Comparison of ENCODE assay signal across 26 mouse cellular contexts in genomic region chr1:20571469-20571868, GRCm38 (mm10). TPM values are rescaled to one million over a fixed set of nuclear protein-coding genes. Genes with fewer than 3 reads are reported as not detected.
DNase-seq lines count a peak whose midpoint lies in the region; ATAC-seq and TF ChIP-seq lines count a peak whose summit lies in the region.
"Had no signal": no experiment of that assay in that cellular context is flagged by ENCODE, and none has a peak within 500 bp of the region (broad histone marks: within the 10 kb centered on the region; RNA-seq: fewer than 3 reads in every experiment).

No protein-coding gene starts in this region.

- TF ChIP-seq CTCF in lung, postnatal 0 days (IDR thresholded peaks at IDR 0.05), result no peak
- TF ChIP-seq CTCF in lung, adult 2 months (IDR thresholded peaks at IDR 0.05; ENCODE audit: insufficient read depth, low read length), result no peak

- no peak overlapping the region for H3K27ac ChIP-seq in lung, postnatal 0 days (ENCODE audit: low read length)
- H3K27ac ChIP-seq in midbrain, embryonic 11.5 days (ENCODE audit: low read depth, low read length), result no peak overlapping the region
- H3K27ac ChIP-seq in midbrain, embryonic 10.5 days (replicated peaks), result no peak overlapping the region
- H3K27ac ChIP-seq: embryonic facial prominence, embryonic 13.5 days; embryonic facial prominence, embryonic 15.5 days; forebrain, embryonic 10.5 days; forebrain, embryonic 12.5 days had no signal

- peak; percentile 17 for DNase-seq in lung, postnatal 0 days (ENCODE audit: low spot score)
- no peak for DNase-seq in lung, adult 2 months
- peak; percentile 75 for DNase-seq in midbrain, embryonic 11.5 days (ENCODE audit: low spot score, missing footprints)
- DNase-seq in midbrain, embryonic 10.5 days (ENCODE audit: low spot score), result no peak
- DNase-seq: adrenal gland, adult 2 months; adrenal gland, postnatal 10 days; adrenal gland, postnatal 25 days; cerebellum, adult 11 months; cerebellum, adult 18-20 months; cerebellum, adult 8-10 months; cerebellum, adult 9-11 months; cerebellum, postnatal 14 days; cerebellum, postnatal 36 days; embryo, embryonic 11 days had no signal

- H3K9me3 ChIP-seq in lung, postnatal 0 days (ENCODE audit: low read length), result no peaks in the 10 kb centered on the region
- H3K9me3 ChIP-seq in midbrain, embryonic 11.5 days (ENCODE audit: control insufficient read depth, low read length), result no peaks in the 10 kb centered on the region
- no peaks in the 10 kb centered on the region for H3K9me3 ChIP-seq in midbrain, embryonic 10.5 days (replicated peaks)
- H3K9me3 ChIP-seq: embryonic facial prominence, embryonic 13.5 days; embryonic facial prominence, embryonic 15.5 days; forebrain, embryonic 10.5 days; forebrain, embryonic 12.5 days; G1E had no signal

- WGBS in lung, postnatal 0 days, result 54% methylated on average over 5 of the region's 5 CpGs
- 60% methylated on average over 5 of the region's 5 CpGs for WGBS in lung, adult 2 months
- WGBS in midbrain, embryonic 11.5 days, result 90% methylated on average over 5 of the region's 5 CpGs
- 86% methylated on average over 5 of the region's 5 CpGs for WGBS in midbrain, embryonic 10.5 days

- no peaks in the 10 kb centered on the region for H3K4me1 ChIP-seq in lung, postnatal 0 days (ENCODE audit: insufficient read depth, low read depth, low read length)
- H3K4me1 ChIP-seq in lung, adult 2 months (ENCODE audit: control insufficient read depth, insufficient read depth, low read length), result no peaks in the 10 kb centered on the region
- H3K4me1 ChIP-seq in midbrain, embryonic 11.5 days (ENCODE audit: control insufficient read depth, insufficient read depth, low read length), result no peaks in the 10 kb centered on the region
- H3K4me1 ChIP-seq in midbrain, embryonic 10.5 days, result peaks cover 9% of the 10 kb centered on the region; the same call in 1 of the 2 replicates
- H3K4me1 ChIP-seq: embryonic facial prominence, embryonic 13.5 days; embryonic facial prominence, embryonic 15.5 days; forebrain, embryonic 12.5 days had no signal

- H3K4me3 ChIP-seq in lung, postnatal 0 days (ENCODE audit: low read depth, low read length), result no peak overlapping the region
- H3K4me3 ChIP-seq in lung, adult 2 months (replicated peaks; ENCODE audit: extremely low read depth, low read depth, low read length), result no peak overlapping the region
- no peak overlapping the region for H3K4me3 ChIP-seq in midbrain, embryonic 11.5 days (ENCODE audit: low read depth, low read length)
- H3K4me3 ChIP-seq in midbrain, embryonic 10.5 days, result no peak overlapping the region
- H3K4me3 ChIP-seq: embryonic facial prominence, embryonic 13.5 days; embryonic facial prominence, embryonic 15.5 days; erythroblast, embryonic 14.5 days; forebrain, embryonic 10.5 days; forebrain, embryonic 12.5 days had no signal

- H3K9ac ChIP-seq in lung, postnatal 0 days (replicated peaks; ENCODE audit: low read depth), result no peak overlapping the region
- no peak overlapping the region for H3K9ac ChIP-seq in midbrain, embryonic 11.5 days (ENCODE audit: low read length)
- H3K9ac ChIP-seq: embryonic facial prominence, embryonic 13.5 days; embryonic facial prominence, embryonic 15.5 days; forebrain, embryonic 12.5 days had no signal

- H3K27me3 ChIP-seq in lung, postnatal 0 days (replicated peaks; ENCODE audit: insufficient read depth, low read length), result no peaks in the 10 kb centered on the region
- no peaks in the 10 kb centered on the region for H3K27me3 ChIP-seq in midbrain, embryonic 11.5 days (ENCODE audit: control insufficient read depth, insufficient read depth, low read length)
- H3K27me3 ChIP-seq in midbrain, embryonic 10.5 days (ENCODE audit: low read depth, poor library complexity, severe bottlenecking), result no peaks in the 10 kb centered on the region
- H3K27me3 ChIP-seq: CH12.LX; embryonic facial prominence, embryonic 13.5 days; embryonic facial prominence, embryonic 15.5 days; forebrain, embryonic 12.5 days had no signal

- no peaks in the 10 kb centered on the region for H3K36me3 ChIP-seq in lung, postnatal 0 days (ENCODE audit: insufficient read depth, low read length)
- H3K36me3 ChIP-seq in midbrain, embryonic 11.5 days (ENCODE audit: control insufficient read depth, insufficient read depth, low read length), result no peaks in the 10 kb centered on the region
- no peaks in the 10 kb centered on the region for H3K36me3 ChIP-seq in midbrain, embryonic 10.5 days
- H3K36me3 ChIP-seq: embryonic facial prominence, embryonic 13.5 days; embryonic facial prominence, embryonic 15.5 days; forebrain, embryonic 10.5 days; forebrain, embryonic 12.5 days; G1E had no signal

- no peak for TF ChIP-seq POLR2A in lung, adult 2 months (IDR thresholded peaks at IDR 0.05; ENCODE audit: borderline replicate concordance, extremely low read depth, low read depth, low read length)

- no peak overlapping the region for H3K4me2 ChIP-seq in lung, postnatal 0 days (replicated peaks; ENCODE audit: low read depth, low read length)
- no peak overlapping the region for H3K4me2 ChIP-seq in midbrain, embryonic 11.5 days
- H3K4me2 ChIP-seq: embryonic facial prominence, embryonic 13.5 days; embryonic facial prominence, embryonic 15.5 days; forebrain, embryonic 12.5 days had no signal

- ATAC-seq in lung, postnatal 0 days, result peak; percentile 50
- ATAC-seq in midbrain, embryonic 11.5 days (ENCODE audit: low FRiP score), result no peak
- ATAC-seq in CD4-positive, CD25-positive, alpha-beta regulatory T cell, adult 4 months, result no peak
- ATAC-seq: forebrain, embryonic 14.5 days; forebrain, embryonic 16.5 days had no signal

- no peak for TF ChIP-seq EP300 in lung, postnatal 0 days (IDR thresholded peaks at IDR 0.05)

RNA-seq across cellular contexts. Expression of gene Pkhd1, which starts 46.4 kb away (rescaled TPM):
- 0.33 and 0.40 TPM in 2 replicates for polyA plus RNA-seq in lung, postnatal 0 days (2015; fragmentation: Nextera tagmentation; extraction: Ambion mirVana)
- 0.05 and 0.19 TPM in 2 replicates for polyA plus RNA-seq in lung, adult 2 months (2012; rRNA removed)
- polyA plus RNA-seq in midbrain, embryonic 11.5 days (2014; fragmentation: Nextera tagmentation; extraction: Ambion mirVana), result not detected in 2 replicates
- not detected in 2 replicates for polyA plus RNA-seq in midbrain, embryonic 10.5 days (2016; fragmentation: Nextera tagmentation; extraction: Ambion mirVana)
- not detected for polyA plus RNA-seq in CD4-positive, CD25-positive, alpha-beta regulatory T cell, adult 4 months (2017; shearing (Covaris generic))
- polyA plus RNA-seq: adrenal gland, adult 2 months; C2C12; embryonic facial prominence, embryonic 11.5 days; embryonic facial prominence, embryonic 13.5 days; erythroblast, embryonic 14.5 days; forebrain, embryonic 10.5 days; forebrain, embryonic 14.5 days; G1E had no signal

Comparison
In these comparisons a context has a peak if more than half of its experiments do, and no peak if none do; other contexts are left out.
1. DNase-seq: peak in lung, postnatal 0 days (single experiment) and midbrain, embryonic 11.5 days (single experiment); none in lung, adult 2 months (single experiment) and midbrain, embryonic 10.5 days (single experiment).